ENCODE assay signal across 9 mouse cellular contexts in genomic region chr16:90407541-90408289, GRCm38 (mm10). TPM values are rescaled to one million over a fixed set of nuclear protein-coding genes. Genes with fewer than 3 reads are reported as not detected.
DNase-seq lines count a peak whose midpoint lies in the region; ATAC-seq and TF ChIP-seq lines count a peak whose summit lies in the region.
"Had no signal": no experiment of that assay in that cellular context is flagged by ENCODE, and none has a peak within 500 bp of the region (broad histone marks: within the 10 kb centered on the region; RNA-seq: fewer than 3 reads in every experiment).

No protein-coding gene starts in this region.

- WGBS in heart, embryonic 14.5 days, result 37% methylated on average over 12 of the region's 12 CpGs
- WGBS in hindbrain, embryonic 12.5 days, result 11% methylated on average over 12 of the region's 12 CpGs
- WGBS in midbrain, embryonic 15.5 days, result 27% methylated on average over 12 of the region's 12 CpGs

- no peaks in the 10 kb centered on the region for H3K9me3 ChIP-seq in heart, embryonic 14.5 days (ENCODE audit: control insufficient read depth, low read length)
- no peaks in the 10 kb centered on the region for H3K9me3 ChIP-seq in hindbrain, embryonic 12.5 days (replicated peaks)
- no peaks in the 10 kb centered on the region for H3K9me3 ChIP-seq in midbrain, embryonic 15.5 days

- H3K4me3 ChIP-seq in heart, embryonic 14.5 days (ENCODE audit: control insufficient read depth in 1 of 2, insufficient read depth in 1 of 2, low read depth in 1 of 2, low read length in 2 of 2), result no peak overlapping the region
- H3K4me3 ChIP-seq in hindbrain, embryonic 12.5 days, result no peak overlapping the region
- no peak overlapping the region for H3K4me3 ChIP-seq in midbrain, embryonic 15.5 days

- no peak for TF ChIP-seq POLR2A in brain, embryonic 14.5 days (IDR thresholded peaks at IDR 0.05; ENCODE audit: borderline replicate concordance, extremely low read depth, insufficient read depth, insufficient read length, poor library complexity, severe bottlenecking)

- H3K27me3 ChIP-seq in heart, embryonic 14.5 days (ENCODE audit: control insufficient read depth, insufficient read depth, low read length), result no peaks in the 10 kb centered on the region
- H3K27me3 ChIP-seq in hindbrain, embryonic 12.5 days, result no peaks in the 10 kb centered on the region
- no peaks in the 10 kb centered on the region for H3K27me3 ChIP-seq in midbrain, embryonic 15.5 days (replicated peaks)

- peak overlapping the region; percentile 57; the same call in 1 of the 2 replicates for H3K9ac ChIP-seq in heart, embryonic 14.5 days (ENCODE audit: low read length)
- no peak overlapping the region for H3K9ac ChIP-seq in hindbrain, embryonic 12.5 days
- H3K9ac ChIP-seq in midbrain, embryonic 15.5 days, result no peak overlapping the region

- no peak for TF ChIP-seq CTCF in brain, embryonic 14.5 days (IDR thresholded peaks at IDR 0.05; ENCODE audit: borderline replicate concordance, extremely low read depth, insufficient read depth, insufficient read length)

- peak overlapping the region; percentile 86 to 87 for H3K27ac ChIP-seq in heart, embryonic 14.5 days (replicated peaks in 1 of 2; ENCODE audit: control insufficient read depth in 1 of 2, insufficient read depth in 1 of 2, low read depth in 2 of 2, low read length in 2 of 2)
- H3K27ac ChIP-seq in hindbrain, embryonic 12.5 days, result peak overlapping the region; percentile 78
- 0 out of 2 replicates have a peak overlapping the region, but pooled peaks have one; percentile 11 for H3K27ac ChIP-seq in midbrain, embryonic 15.5 days

- no peak for DNase-seq in heart, adult 18-20 months
- peak; percentile 78 for DNase-seq in brain, embryonic 14.5 days (ENCODE audit: low read depth)
- no peak for DNase-seq in ovary, postnatal 36 days (ENCODE audit: low spot score)
- no peak for DNase-seq in cerebellum, postnatal 4 days (ENCODE audit: low spot score in 2 of 2)

- peaks cover 43 to 59% of the 10 kb centered on the region in 2 experiments for H3K4me1 ChIP-seq in heart, embryonic 14.5 days (ENCODE audit: control insufficient read depth in 2 of 2, insufficient read depth in 2 of 2, low read length in 2 of 2)
- peaks cover 44% of the 10 kb centered on the region for H3K4me1 ChIP-seq in hindbrain, embryonic 12.5 days
- H3K4me1 ChIP-seq in midbrain, embryonic 15.5 days, result peaks cover 15% of the 10 kb centered on the region

- 0 out of 2 replicates have a peak, but pooled peaks cover 4% of the 10 kb centered on the region for H3K36me3 ChIP-seq in heart, embryonic 14.5 days (ENCODE audit: control insufficient read depth, insufficient read depth, low read length)
- H3K36me3 ChIP-seq in hindbrain, embryonic 12.5 days, result peaks cover 2% of the 10 kb centered on the region; the same call in 1 of the 2 replicates
- H3K36me3 ChIP-seq in midbrain, embryonic 15.5 days (replicated peaks), result no peaks in the 10 kb centered on the region

- peak overlapping the region; percentile 48 for H3K4me2 ChIP-seq in heart, embryonic 14.5 days (ENCODE audit: low read length)
- H3K4me2 ChIP-seq in hindbrain, embryonic 12.5 days (replicated peaks), result 0 out of 2 replicates have a peak overlapping the region, but pooled peaks have one; percentile 24
- H3K4me2 ChIP-seq in midbrain, embryonic 15.5 days, result no peak overlapping the region; the same call in 1 of the 2 replicates

- ATAC-seq in heart, embryonic 14.5 days (ENCODE audit: insufficient number of reproducible peaks, insufficient read depth, low FRiP score, low read depth), result no peak
- peak; percentile 71 for ATAC-seq in hindbrain, embryonic 12.5 days (ENCODE audit: low FRiP score)
- 0 out of 2 replicates have a peak, but pooled peaks have one; percentile 44 for ATAC-seq in midbrain, embryonic 15.5 days (replicated peaks)
- ATAC-seq in granulocyte monocyte progenitor cell, adult 5-6 weeks (replicated peaks; ENCODE audit: poor library complexity, severe bottlenecking), result no peak
- ATAC-seq: CD4-positive, CD25-positive, alpha-beta regulatory T cell, adult 4 months had no signal

RNA-seq across cellular contexts. Expression of gene Hunk, which starts 21.9 kb away (rescaled TPM):
- polyA plus RNA-seq in heart, embryonic 14.5 days (2014; fragmentation: Nextera tagmentation; extraction: Ambion mirVana), result 9.7 and 10.4 TPM in 2 replicates
- under 1 TPM; 0.36 to 0.40 TPM for total RNA-seq in heart, adult 18-20 months (2021)
- polyA plus RNA-seq in brain, embryonic 14.5 days (2012; rRNA removed), result 14.3 and 19.4 TPM in 2 replicates
- polyA plus RNA-seq in hindbrain, embryonic 12.5 days (2016; fragmentation: Nextera tagmentation; extraction: Ambion mirVana), result 17.9 and 18.9 TPM in 2 replicates
- polyA plus RNA-seq in midbrain, embryonic 15.5 days (2015; fragmentation: Nextera tagmentation; extraction: Ambion mirVana), result 7.3 TPM in 2 replicates
- total RNA-seq in granulocyte monocyte progenitor cell, adult 5-6 weeks (2014; fragmentation: Nextera tagmentation), result not detected in 2 replicates
- not detected in 2 replicates for total RNA-seq in granulocyte monocyte progenitor cell, adult 5-6 weeks (2017)
- polyA plus RNA-seq: CD4-positive, CD25-positive, alpha-beta regulatory T cell, adult 4 months had no signal

Comparison
In these comparisons a context has a peak if more than half of its experiments do, and no peak if none do; other contexts are left out.
1. ATAC-seq: peak in hindbrain, embryonic 12.5 days (single experiment) and midbrain, embryonic 15.5 days (single experiment); none in heart, embryonic 14.5 days (single experiment) and granulocyte monocyte progenitor cell, adult 5-6 weeks (single experiment).
2. H3K27ac ChIP-seq: peak in every context shown above with its lines; median percentile 86 in heart, embryonic 14.5 days; 78 in hindbrain, embryonic 12.5 days; 11 in midbrain, embryonic 15.5 days.